Mouse (Mus musculus) hindbrain, embryonic 12.5 days (tissue): ENCODE data around the gene Ctnna2. TPM values are rescaled to one million over a fixed set of nuclear protein-coding genes. Genes with fewer than 3 reads are reported as not detected.

Source experiments
- ATAC-seq: fragments of 200-750 bp; cut with Nextera tagmentation; 2 replicates; pipeline ENCODE4 v1.8.0; 2017; ENCODE audit warnings: moderate TSS enrichment; ENCODE audit not compliant: low FRiP score
- H3K27ac ChIP-seq: fragments of 300-500 bp; sonication (generic); 2 replicates; pipeline ENCODE4 v1.5.1; 2016; ENCODE audit warnings: mild to moderate bottlenecking
- H3K27me3 ChIP-seq: fragments of 300-500 bp; sonication (generic); 2 replicates; pipeline ENCODE4 v1.6.1; 2016; ENCODE audit warnings: mild to moderate bottlenecking
- H3K36me3 ChIP-seq: fragments of 300-500 bp; sonication (generic); 2 replicates; pipeline ENCODE4 v1.6.1; 2016; ENCODE audit warnings: mild to moderate bottlenecking
- H3K4me1 ChIP-seq: fragments of 300-500 bp; sonication (generic); 2 replicates; pipeline ENCODE4 v1.6.1; 2016
- H3K4me2 ChIP-seq: fragments of 300-500 bp; sonication (generic); replicated peaks from 2 replicates; pipeline ENCODE4 v1.6.1; 2016; ENCODE audit warnings: mild to moderate bottlenecking
- H3K4me3 ChIP-seq: fragments of 300-500 bp; sonication (generic); 2 replicates; pipeline ENCODE4 v1.5.1; 2016; ENCODE audit warnings: mild to moderate bottlenecking
- H3K9ac ChIP-seq: fragments of 300-500 bp; sonication (generic); 2 replicates; pipeline ENCODE4 v1.6.1; 2016; ENCODE audit warnings: mild to moderate bottlenecking, moderate library complexity
- H3K9me3 ChIP-seq: fragments of 300-500 bp; sonication (generic); replicated peaks from 2 replicates; pipeline ENCODE4 v1.6.1; 2016; ENCODE audit warnings: mild to moderate bottlenecking
- WGBS: fragments of 180-500 bp; shearing (Covaris S2); methylation state at CpG from one replicate; pipeline ENCODE4 v1.1.7; 2016; 5-methylcytosine and 5-hydroxymethylcytosine counted together
- polyA plus RNA-seq: library from polyadenylated mRNA; unstranded; fragments of >200 nt; fragmentation: Nextera tagmentation; extraction: Ambion mirVana; gene quantifications from 2 replicates; pipeline ENCODE4 v1.2.1, GENCODE M21; 2016

Ctnna2 gene
- polyA plus RNA-seq, 1 experiment from 2014 or later, result 98.5 TPM

DNA sequence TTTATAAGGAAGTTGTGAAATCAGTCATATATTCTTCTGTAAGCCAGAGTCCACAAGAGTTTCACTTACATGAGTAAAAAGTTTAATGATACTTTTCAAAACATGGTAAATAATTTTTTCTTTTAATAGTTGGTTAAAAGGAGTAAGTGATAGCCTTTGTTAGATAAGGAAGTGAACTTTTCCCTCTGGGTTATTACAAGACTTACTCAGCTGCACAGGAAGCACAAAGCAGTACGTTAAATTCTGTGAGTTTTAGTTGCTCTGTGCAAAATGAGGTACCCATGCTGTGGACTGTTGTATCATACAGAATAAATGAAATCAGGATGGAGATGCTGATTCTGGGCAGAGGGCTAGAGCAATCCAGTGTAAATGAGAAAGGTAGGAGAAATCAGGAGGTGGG, 423.3 kb downstream of the Ctnna2 start:
- WGBS, result 86% methylated on average over 1 of the region's 1 CpGs
- H3K36me3 ChIP-seq, result no peaks in the 10 kb centered on the region
- no peaks in the 10 kb centered on the region for H3K9me3 ChIP-seq
- no peak overlapping the region for H3K4me3 ChIP-seq
- H3K27me3 ChIP-seq, result no peaks in the 10 kb centered on the region
- no peak overlapping the region for H3K4me2 ChIP-seq
- ATAC-seq, result no peak
- H3K27ac ChIP-seq, result no peak overlapping the region
- no peaks in the 10 kb centered on the region for H3K4me1 ChIP-seq
- H3K9ac ChIP-seq, result no peak overlapping the region

DNA sequence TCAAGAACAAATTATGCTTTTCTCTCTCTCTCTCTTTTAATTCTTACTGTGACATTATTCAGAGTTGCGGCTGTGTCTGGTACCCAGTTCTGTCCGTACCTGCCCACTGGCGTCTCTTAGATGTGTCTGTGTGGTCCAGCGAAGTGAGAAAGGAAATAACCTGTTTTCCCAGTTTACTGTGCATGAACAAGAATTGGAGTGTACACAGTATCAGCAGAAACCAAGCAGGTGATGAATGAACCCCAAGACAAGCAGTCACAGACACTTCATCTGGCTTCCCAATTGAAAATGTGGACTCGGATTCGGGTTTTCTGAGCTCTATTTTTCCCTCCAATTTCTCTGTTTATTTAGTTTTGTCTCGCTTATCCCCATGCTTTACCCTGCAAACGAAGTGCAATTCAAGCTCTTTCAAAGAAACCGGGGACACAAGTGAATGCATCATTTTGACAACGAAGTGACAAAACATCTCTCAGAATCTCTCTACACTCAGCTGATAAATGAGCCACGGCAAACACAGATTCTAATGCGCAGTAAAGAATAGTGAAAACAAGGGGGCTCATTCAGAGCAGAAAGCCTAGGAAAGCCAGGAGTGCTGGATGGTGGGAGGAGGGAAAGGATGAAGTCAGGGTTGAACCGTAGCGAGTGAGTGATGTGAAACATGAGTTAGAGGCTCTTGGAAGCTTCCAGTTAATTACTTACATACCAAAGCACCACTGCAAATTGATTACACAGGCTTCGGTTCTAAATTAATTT, 442.3 kb downstream of the Ctnna2 start:
- H3K4me2 ChIP-seq, result peak overlapping the region; percentile 38
- 33% methylated on average over 15 of the region's 15 CpGs for WGBS
- no peak overlapping the region for H3K4me3 ChIP-seq
- H3K9ac ChIP-seq, result no peak overlapping the region
- peaks cover 6% of the 10 kb centered on the region; the same call in 1 of the 2 replicates for H3K4me1 ChIP-seq
- no peaks in the 10 kb centered on the region for H3K27me3 ChIP-seq
- H3K9me3 ChIP-seq, result no peaks in the 10 kb centered on the region
- 0 out of 2 replicates have a peak overlapping the region, but pooled peaks have one; percentile 18 for H3K27ac ChIP-seq
- H3K36me3 ChIP-seq, result no peaks in the 10 kb centered on the region
- peak; percentile 48; the same call in 1 of the 2 replicates for ATAC-seq

DNA sequence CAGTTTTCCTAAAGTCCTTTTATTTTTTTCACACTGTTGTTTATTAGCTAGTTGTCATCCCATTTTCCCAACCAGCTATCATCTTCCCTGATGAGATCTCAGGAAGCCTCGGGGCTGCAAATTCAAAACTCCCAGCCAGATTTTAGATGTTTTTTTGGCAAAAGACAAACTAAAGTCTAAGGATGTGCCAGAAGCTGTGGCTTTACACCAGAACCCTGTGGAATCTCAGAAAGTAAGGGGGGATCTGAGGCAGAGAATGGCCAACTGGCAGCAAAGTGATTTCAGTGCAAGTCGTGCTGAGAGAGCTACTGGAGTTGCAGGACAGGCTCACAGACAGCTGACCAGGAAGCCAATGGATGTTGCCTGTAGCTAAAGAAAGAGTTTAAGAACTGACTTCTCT, 451.9 kb downstream of the Ctnna2 start:
- 86% methylated on average over 2 of the region's 2 CpGs for WGBS
- no peaks in the 10 kb centered on the region for H3K4me1 ChIP-seq
- no peak for ATAC-seq
- H3K4me3 ChIP-seq, result no peak overlapping the region
- H3K4me2 ChIP-seq, result no peak overlapping the region
- no peaks in the 10 kb centered on the region for H3K36me3 ChIP-seq
- no peak overlapping the region for H3K27ac ChIP-seq
- H3K9me3 ChIP-seq, result no peaks in the 10 kb centered on the region
- no peaks in the 10 kb centered on the region for H3K27me3 ChIP-seq
- no peak overlapping the region for H3K9ac ChIP-seq

DNA sequence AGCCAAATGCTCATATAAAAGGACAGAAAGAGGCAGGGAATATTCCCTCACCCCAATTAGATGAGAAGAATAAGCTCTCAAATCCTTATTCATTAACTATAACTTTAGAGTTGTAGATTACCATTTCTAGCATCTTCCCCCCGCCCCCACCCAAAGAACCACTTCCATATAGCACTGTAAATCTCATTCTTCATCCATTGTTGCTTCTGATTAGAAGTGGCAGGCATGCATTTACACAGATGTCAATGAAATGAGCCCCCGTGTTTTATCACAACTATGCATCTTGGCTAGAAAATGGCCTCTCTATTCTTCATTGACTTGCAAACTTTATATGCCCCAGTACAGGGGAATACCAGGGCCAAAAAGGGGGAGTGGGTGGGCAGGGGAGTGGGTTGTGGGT, 457.7 kb downstream of the Ctnna2 start:
- WGBS, result 64% methylated on average over 2 of the region's 2 CpGs
- no peaks in the 10 kb centered on the region for H3K9me3 ChIP-seq
- H3K27ac ChIP-seq, result no peak overlapping the region

DNA sequence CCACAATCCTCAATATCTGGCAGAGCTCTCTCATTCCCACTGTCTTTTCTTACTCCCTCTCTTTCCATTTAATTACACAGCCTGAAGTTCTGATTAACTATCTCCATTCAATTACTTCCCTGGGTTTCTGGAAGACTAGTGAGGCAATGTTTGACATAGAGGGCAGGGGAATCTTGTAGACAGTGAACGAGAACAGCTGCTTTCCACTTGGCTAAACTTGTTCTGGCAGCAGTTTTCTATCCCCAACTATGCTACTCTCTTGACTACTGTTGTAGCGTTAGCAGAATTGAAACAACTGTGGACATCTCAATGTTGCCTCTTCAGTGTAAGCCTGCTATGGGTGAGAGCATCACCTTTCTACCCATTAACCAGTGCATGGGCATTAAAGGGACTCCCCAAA, 463.0 kb downstream of the Ctnna2 start:
- WGBS, result 62% methylated on average over 2 of the region's 2 CpGs

More for the DNA sequence above, 457.7 kb downstream of the Ctnna2 start:
- no peak for ATAC-seq
- no peak overlapping the region for H3K9ac ChIP-seq
- no peak overlapping the region for H3K4me3 ChIP-seq
- no peaks in the 10 kb centered on the region for H3K4me1 ChIP-seq
- no peaks in the 10 kb centered on the region for H3K27me3 ChIP-seq
- H3K36me3 ChIP-seq, result no peaks in the 10 kb centered on the region
- no peak overlapping the region for H3K4me2 ChIP-seq

DNA sequence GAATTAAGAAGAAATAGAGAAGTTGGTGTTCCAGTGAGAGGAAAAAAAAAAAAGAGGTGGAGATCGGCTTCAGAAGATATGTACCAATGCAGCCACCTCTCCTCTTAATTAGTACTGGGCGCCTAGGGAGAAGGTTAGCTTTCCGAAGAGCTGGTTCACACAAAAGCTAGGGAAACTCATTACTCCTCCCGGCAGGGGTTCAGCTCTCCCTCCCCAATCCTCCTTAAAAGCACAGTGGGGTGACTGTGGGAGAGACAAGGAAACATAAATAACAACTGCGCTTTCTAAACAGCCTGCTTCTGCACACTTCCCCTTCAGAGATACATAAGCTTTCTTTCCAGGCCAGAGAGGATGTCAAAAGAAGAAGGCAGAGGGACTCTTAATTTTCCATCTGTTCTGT, 467.7 kb downstream of the Ctnna2 start:
- H3K9me3 ChIP-seq, result no peaks in the 10 kb centered on the region
- no peak for ATAC-seq
- no peak overlapping the region for H3K9ac ChIP-seq
- H3K27ac ChIP-seq, result peak overlapping the region; percentile 17; the same call in 1 of the 2 replicates
- no peaks in the 10 kb centered on the region for H3K27me3 ChIP-seq
- no peak overlapping the region for H3K4me2 ChIP-seq
- peaks cover 8% of the 10 kb centered on the region; the same call in 1 of the 2 replicates for H3K4me1 ChIP-seq
- 6% methylated on average over 5 of the region's 5 CpGs for WGBS
- H3K4me3 ChIP-seq, result no peak overlapping the region
- H3K36me3 ChIP-seq, result no peaks in the 10 kb centered on the region

More for the DNA sequence above, 463.0 kb downstream of the Ctnna2 start:
- H3K4me1 ChIP-seq, result peaks cover 8% of the 10 kb centered on the region; the same call in 1 of the 2 replicates
- no peak overlapping the region for H3K4me2 ChIP-seq
- H3K9me3 ChIP-seq, result no peaks in the 10 kb centered on the region
- no peak for ATAC-seq
- no peaks in the 10 kb centered on the region for H3K36me3 ChIP-seq
- no peak overlapping the region for H3K9ac ChIP-seq
- no peaks in the 10 kb centered on the region for H3K27me3 ChIP-seq
- no peak overlapping the region for H3K4me3 ChIP-seq
- no peak overlapping the region for H3K27ac ChIP-seq

DNA sequence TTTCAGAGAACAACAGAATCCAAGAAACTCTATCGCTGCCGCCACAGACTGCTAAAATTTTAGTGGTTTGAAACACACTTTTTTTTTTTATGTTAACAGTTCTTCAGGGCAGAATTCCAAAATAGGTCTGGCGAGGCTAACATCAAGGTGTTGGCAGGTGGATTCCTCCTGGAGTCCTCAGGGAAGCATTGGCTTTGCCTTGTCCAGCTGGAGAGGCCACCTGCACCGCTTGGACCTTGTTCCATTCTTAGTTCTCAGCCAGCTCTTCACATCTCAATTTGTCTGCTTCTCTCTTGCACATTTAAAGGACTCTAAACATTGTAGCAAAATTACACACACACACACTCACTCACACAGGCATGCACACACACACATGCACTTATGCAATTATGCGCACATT, 487.8 kb downstream of the Ctnna2 start:
- ATAC-seq, result no peak
- Histone ChIP-seq H3K27ac (no peak overlapping the region), H3K4me2 (no peak overlapping the region), H3K4me3 (no peak overlapping the region), H3K9ac (no peak overlapping the region), H3K36me3 (no peaks in the 10 kb centered on the region), H3K4me1 (no peaks in the 10 kb centered on the region), H3K9me3 (no peaks in the 10 kb centered on the region), H3K27me3 (no peaks in the 10 kb centered on the region)
- WGBS, result 88% methylated on average over 5 of the region's 5 CpGs

DNA sequence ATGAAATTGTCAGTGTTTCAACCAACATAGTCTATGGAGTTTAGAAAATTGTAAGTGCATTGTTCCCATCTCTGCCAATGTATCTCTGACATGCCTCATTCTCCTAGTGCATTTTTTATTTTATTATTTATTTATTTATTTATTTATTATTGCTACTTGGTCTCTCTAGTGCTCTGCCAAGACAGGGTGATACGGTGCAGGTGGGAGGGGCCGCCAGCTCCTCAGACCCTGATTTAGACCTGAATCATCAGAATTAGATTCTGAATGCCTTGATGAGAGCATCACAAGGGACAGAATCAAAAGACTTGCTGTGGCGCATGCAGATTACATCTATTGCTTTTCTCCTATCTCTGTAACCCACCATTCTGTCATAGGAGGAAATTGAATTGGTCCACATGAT, 492.8 kb downstream of the Ctnna2 start:
- Histone ChIP-seq H3K9ac (no peak overlapping the region), H3K4me1 (no peaks in the 10 kb centered on the region), H3K27ac (no peak overlapping the region), H3K36me3 (no peaks in the 10 kb centered on the region), H3K9me3 (no peaks in the 10 kb centered on the region), H3K4me2 (no peak overlapping the region), H3K4me3 (no peak overlapping the region), H3K27me3 (no peaks in the 10 kb centered on the region)
- ATAC-seq, result no peak
- WGBS, result 87% methylated on average over 3 of the region's 3 CpGs

DNA sequence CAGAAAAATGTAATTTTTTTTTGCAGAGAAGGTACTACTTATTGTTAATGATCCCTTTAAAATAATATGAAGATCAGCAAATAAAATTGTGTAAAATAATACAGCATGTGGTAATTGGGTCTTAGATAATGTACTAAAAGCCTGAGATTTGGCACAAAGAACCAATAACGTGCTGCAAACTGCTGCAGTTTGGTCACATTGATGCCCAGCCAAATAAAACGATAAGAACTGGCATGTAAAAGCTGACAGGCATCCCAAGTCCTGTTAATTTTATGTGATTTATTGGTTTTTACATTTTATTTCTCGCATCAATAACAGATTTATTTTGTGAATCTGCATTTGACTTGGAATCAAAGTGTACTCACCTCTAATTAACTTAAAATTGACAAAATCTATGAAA, 497.4 kb downstream of the Ctnna2 start:
- no peak for ATAC-seq
- 89% methylated on average over 3 of the region's 3 CpGs for WGBS
- Histone ChIP-seq H3K4me3 (no peak overlapping the region), H3K4me1 (no peaks in the 10 kb centered on the region), H3K36me3 (no peaks in the 10 kb centered on the region), H3K9me3 (no peaks in the 10 kb centered on the region), H3K27ac (no peak overlapping the region), H3K27me3 (no peaks in the 10 kb centered on the region), H3K9ac (no peak overlapping the region), H3K4me2 (no peak overlapping the region)

DNA sequence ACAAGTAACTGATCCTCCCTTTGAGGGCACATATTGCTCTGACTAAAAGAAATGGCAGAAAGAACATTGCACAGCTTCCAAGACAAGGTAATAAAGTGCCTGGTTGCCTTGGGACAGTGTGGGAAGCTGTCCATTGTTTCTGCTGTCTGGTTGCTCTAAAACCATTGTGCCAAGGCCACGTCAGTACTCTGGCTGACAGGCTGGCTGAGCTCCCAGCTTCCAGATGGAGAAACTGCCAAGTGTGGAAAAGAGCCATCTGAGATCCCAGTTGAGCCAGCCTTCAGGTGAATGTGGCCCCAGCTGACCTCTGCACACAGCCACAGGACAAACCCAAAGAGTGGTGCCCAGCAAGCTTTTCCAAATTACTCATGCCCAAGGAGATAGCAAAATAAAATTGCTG, 504.1 kb downstream of the Ctnna2 start:
- H3K36me3 ChIP-seq, result no peaks in the 10 kb centered on the region
- peak; percentile 32; the same call in 1 of the 2 replicates for ATAC-seq
- WGBS, result 44% methylated on average over 1 of the region's 1 CpGs
- H3K4me1 ChIP-seq, result no peaks in the 10 kb centered on the region
- no peaks in the 10 kb centered on the region for H3K9me3 ChIP-seq
- H3K4me2 ChIP-seq, result no peak overlapping the region
- H3K4me3 ChIP-seq, result no peak overlapping the region
- no peaks in the 10 kb centered on the region for H3K27me3 ChIP-seq
- H3K27ac ChIP-seq, result no peak overlapping the region
- H3K9ac ChIP-seq, result no peak overlapping the region

DNA sequence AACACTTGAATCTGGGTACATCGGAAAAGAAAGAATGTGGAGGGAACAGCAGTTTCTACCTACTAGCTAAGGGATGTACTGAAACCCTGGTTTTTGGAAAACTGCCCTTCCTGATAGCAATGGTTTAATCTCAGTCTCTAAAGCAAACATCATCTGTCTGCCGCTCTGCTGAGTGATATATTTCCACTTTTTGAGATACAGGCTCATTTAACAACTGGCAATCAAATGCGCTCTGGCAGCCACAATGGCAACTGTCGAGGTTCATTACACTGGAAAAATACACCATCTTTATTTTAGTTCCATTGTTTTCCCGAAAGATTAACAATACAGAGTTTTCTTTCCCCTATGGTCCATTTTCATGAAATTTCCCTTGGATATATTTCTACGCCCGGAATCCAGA, 506.2 kb downstream of the Ctnna2 start:
- Histone ChIP-seq H3K4me3 (no peak overlapping the region), H3K27ac (no peak overlapping the region), H3K4me2 (no peak overlapping the region), H3K9me3 (no peaks in the 10 kb centered on the region), H3K4me1 (no peaks in the 10 kb centered on the region), H3K27me3 (no peaks in the 10 kb centered on the region), H3K9ac (no peak overlapping the region), H3K36me3 (no peaks in the 10 kb centered on the region)
- no peak for ATAC-seq
- WGBS, result 77% methylated on average over 7 of the region's 7 CpGs

DNA sequence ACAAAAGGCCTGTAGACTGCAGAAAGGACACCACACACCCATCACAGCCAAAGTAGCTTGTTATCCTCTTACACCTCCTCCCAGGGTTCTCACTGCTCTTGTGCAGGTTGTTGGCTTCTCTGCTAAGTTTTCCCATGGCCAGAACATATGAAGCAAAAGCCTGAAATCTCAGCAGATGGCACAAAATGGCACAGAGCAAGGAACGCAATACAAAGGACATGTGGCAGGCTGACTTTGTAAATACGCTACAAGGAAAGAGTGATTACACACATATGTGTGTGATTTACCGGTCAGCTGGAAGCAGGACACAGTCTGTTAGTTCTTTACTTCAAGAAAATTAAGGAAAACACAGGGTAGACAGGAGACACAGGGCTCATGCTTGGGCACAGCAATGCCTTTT, 511.4 kb downstream of the Ctnna2 start:
- Histone ChIP-seq H3K4me2 (no peak overlapping the region), H3K36me3 (no peaks in the 10 kb centered on the region), H3K27ac (no peak overlapping the region), H3K27me3 (no peaks in the 10 kb centered on the region), H3K4me1 (no peaks in the 10 kb centered on the region), H3K4me3 (no peak overlapping the region), H3K9me3 (no peaks in the 10 kb centered on the region), H3K9ac (no peak overlapping the region)
- 80% methylated on average over 3 of the region's 3 CpGs for WGBS
- no peak for ATAC-seq

DNA sequence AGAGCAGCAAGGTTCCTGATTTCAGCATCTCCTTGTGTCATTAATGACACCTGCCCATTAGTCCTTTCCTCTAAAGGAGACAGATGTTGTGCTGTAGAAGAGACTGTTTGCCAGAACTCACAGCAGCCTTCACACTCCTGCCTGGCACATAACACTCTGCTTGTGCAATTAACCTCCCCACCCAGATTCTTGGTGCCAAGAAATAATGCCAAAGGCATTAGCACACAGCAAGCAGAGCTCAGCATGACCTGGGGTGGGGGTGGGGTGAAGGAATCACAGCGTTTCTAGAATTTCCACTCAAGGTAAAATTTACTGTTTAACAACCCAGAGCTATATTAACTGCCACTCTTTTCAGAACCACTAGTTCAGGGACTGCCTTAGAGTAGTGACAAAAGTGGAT, 516.8 kb downstream of the Ctnna2 start:
- Histone ChIP-seq H3K4me3 (no peak overlapping the region), H3K9me3 (no peaks in the 10 kb centered on the region), H3K4me2 (no peak overlapping the region), H3K9ac (no peak overlapping the region), H3K36me3 (no peaks in the 10 kb centered on the region), H3K27ac (no peak overlapping the region), H3K27me3 (no peaks in the 10 kb centered on the region), H3K4me1 (no peaks in the 10 kb centered on the region)
- 50% methylated on average over 1 of the region's 1 CpGs for WGBS
- no peak for ATAC-seq
